Mouse (Mus musculus) cortical plate, adult 2 months (tissue): ENCODE measurements around the gene Npy4r.

Experiments
- CTCF ChIP-seq: fragments of 200-500 bp; IDR thresholded peaks from 2 replicates; pipeline ENCODE4 v1.5.1; 2011; ENCODE audit warnings: mild to moderate bottlenecking, control low read depth, low read length; ENCODE audit not compliant: insufficient read depth; ENCODE audit errors: extremely low read depth
- POLR2A ChIP-seq: fragments of 200-500 bp; IDR thresholded peaks from 2 replicates; pipeline ENCODE4 v1.6.1; 2011; ENCODE audit warnings: mild to moderate bottlenecking, low read length, control low read depth; ENCODE audit not compliant: insufficient read depth; ENCODE audit errors: extremely low read depth

GRCm38 (mm10) chr14:34120923-34121351, 31.4 kb downstream of the Npy4r start:
- TF ChIP-seq CTCF (no peak), POLR2A (no peak)
